Mouse (Mus musculus) heart, postnatal 0 days (tissue): ENCODE measurements around the gene Prss16. TPM values are rescaled to one million over a fixed set of nuclear protein-coding genes. Genes with fewer than 3 reads are reported as not detected.

Source experiments
- ATAC-seq: fragments of 200-750 bp; cut with Nextera tagmentation; 2 replicates; pipeline ENCODE4 v1.8.0; 2017; ENCODE audit warnings: low read depth, moderate number of reproducible peaks, moderate library complexity; ENCODE audit not compliant: insufficient read depth
- DNase-seq: peaks from one replicate; pipeline ENCODE4 v3.0.0-alpha.2; 2016; ENCODE audit warnings: low spot score
- H3K27ac ChIP-seq: fragments of 300-500 bp; sonication (generic); 2 replicates; pipeline ENCODE4 v1.5.1; 2014; ENCODE audit warnings: low read depth, mild to moderate bottlenecking
- H3K27me3 ChIP-seq: fragments of 300-500 bp; sonication (generic); 2 replicates; pipeline ENCODE4 v1.6.1; 2014; ENCODE audit warnings: low read length, mixed read lengths; ENCODE audit not compliant: control insufficient read depth, insufficient read depth
- H3K36me3 ChIP-seq: fragments of 300-500 bp; sonication (generic); replicated peaks from 2 replicates; pipeline ENCODE4 v1.6.1; 2014; ENCODE audit warnings: low read length, mixed read lengths; ENCODE audit not compliant: control insufficient read depth, insufficient read depth
- H3K4me1 ChIP-seq: fragments of 300-500 bp; sonication (generic); 2 replicates; pipeline ENCODE4 v1.6.1; 2014; ENCODE audit warnings: antibody characterized with exemption; ENCODE audit not compliant: control insufficient read depth, insufficient read depth
- H3K4me2 ChIP-seq: fragments of 300-500 bp; sonication (generic); 2 replicates; pipeline ENCODE4 v1.6.1; 2014; ENCODE audit warnings: low read depth, mild to moderate bottlenecking, low read length, moderate library complexity
- H3K4me3 ChIP-seq: fragments of 300-500 bp; sonication (generic); 2 replicates; pipeline ENCODE4 v1.5.1; 2014; ENCODE audit warnings: low read depth, low read length
- H3K9ac ChIP-seq: fragments of 300-500 bp; sonication (generic); replicated peaks from 2 replicates; pipeline ENCODE4 v1.6.1; 2014; ENCODE audit warnings: low read depth, low read length, mixed read lengths
- H3K9me3 ChIP-seq: fragments of 300-500 bp; sonication (generic); replicated peaks from 2 replicates; pipeline ENCODE4 v1.6.1; 2016; ENCODE audit warnings: low read length; ENCODE audit not compliant: control insufficient read depth
- CTCF ChIP-seq: IDR thresholded peaks from 2 replicates; pipeline ENCODE4 v1.5.1; 2016; ENCODE audit warnings: antibody characterized with exemption, control low read depth, low read depth
- EP300 ChIP-seq: IDR thresholded peaks from 2 replicates; pipeline ENCODE4 v1.6.1; 2016; ENCODE audit warnings: antibody characterized with exemption, low read depth
- WGBS: fragments of 180-500 bp; shearing (Covaris S2); extraction: QIAGEN DNeasy Blood & Tissue Kit; methylation state at CpG from one replicate; pipeline ENCODE4 v1.1.7; 2014; 5-methylcytosine and 5-hydroxymethylcytosine counted together
- microRNA-seq: library from miRNA; unstranded; fragments of <30 nt; microRNA quantifications from one replicate; pipeline ENCODE4, GENCODE M21; 2016
- polyA plus RNA-seq: library from polyadenylated mRNA; unstranded; fragments of >200 nt; fragmentation: Nextera tagmentation; extraction: Ambion mirVana; gene quantifications from 2 replicates; pipeline ENCODE4 v1.2.1, GENCODE M21; 2015
- total RNA-seq: library from RNA; depleted of rRNA; stranded (reverse); fragments of >200 nt; gene quantifications from 2 replicates; pipeline ENCODE4 v1.2.3, GENCODE M21; 2014; ENCODE audit warnings: low replicate concordance; rRNA removed

Prss16 gene
- total and polyA plus RNA-seq, 2 experiments from 2014 or later, result 0.05 TPM; not detected in 1

DNA sequence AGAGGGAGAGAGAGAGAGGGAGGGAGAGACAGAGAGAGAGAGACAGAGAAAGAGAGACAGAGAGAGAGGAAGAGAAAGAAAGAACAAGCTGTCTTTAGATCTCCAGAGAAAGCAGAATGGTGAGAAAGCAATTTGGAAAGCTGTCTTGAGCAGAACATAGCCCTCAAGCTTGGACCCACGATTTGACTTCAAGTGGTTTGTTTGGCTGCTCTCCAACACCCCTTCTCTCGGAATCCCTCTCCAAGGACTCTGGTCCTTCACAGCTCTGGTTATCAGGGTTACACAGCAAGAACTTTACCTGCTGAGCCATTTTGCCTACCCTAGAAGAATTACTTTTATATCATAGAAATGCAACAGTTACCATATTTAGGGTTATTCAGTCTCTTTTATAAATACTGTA, 39.7 kb downstream of the Prss16 start:
- TF ChIP-seq CTCF (no peak), EP300 (no peak)
- Histone ChIP-seq H3K4me1 (no peaks in the 10 kb centered on the region), H3K36me3 (no peaks in the 10 kb centered on the region), H3K27ac (no peak overlapping the region), H3K27me3 (no peaks in the 10 kb centered on the region), H3K9me3 (0 out of 2 replicates have a peak, but pooled peaks cover 3% of the 10 kb centered on the region), H3K4me2 (no peak overlapping the region), H3K9ac (no peak overlapping the region), H3K4me3 (no peak overlapping the region)
- no peak for DNase-seq
- ATAC-seq, result no peak
- WGBS, result 15% methylated on average over 2 of the region's 2 CpGs

DNA sequence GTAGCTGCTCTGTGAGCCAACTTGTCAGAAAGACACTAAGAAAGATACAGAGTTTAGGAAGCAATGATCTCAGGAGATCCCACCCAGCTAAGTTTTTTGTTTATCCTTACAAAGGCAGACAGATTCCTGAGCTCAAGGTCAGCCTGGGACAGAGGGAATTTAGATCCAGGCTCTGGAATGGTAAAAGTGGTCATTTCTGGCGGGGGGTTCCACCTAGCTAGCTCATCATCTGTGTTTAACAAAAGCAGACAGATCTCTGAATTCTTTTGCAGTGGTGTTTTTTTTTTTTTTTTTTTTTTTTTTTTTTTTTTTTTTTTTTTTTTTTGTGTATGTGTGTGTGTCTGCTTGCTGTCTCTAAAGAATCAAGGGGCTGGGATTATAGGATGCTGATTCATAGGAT, 40.3 kb downstream of the Prss16 start:
- TF ChIP-seq EP300, result no peak
- no peak for TF ChIP-seq CTCF
- Histone ChIP-seq H3K9me3 (0 out of 2 replicates have a peak, but pooled peaks cover 3% of the 10 kb centered on the region), H3K4me1 (no peaks in the 10 kb centered on the region), H3K27me3 (no peaks in the 10 kb centered on the region), H3K4me2 (no peak overlapping the region), H3K9ac (no peak overlapping the region), H3K36me3 (no peaks in the 10 kb centered on the region), H3K27ac (no peak overlapping the region), H3K4me3 (no peak overlapping the region)
- 43% methylated on average over 1 of the region's 1 CpGs for WGBS
- no peak for DNase-seq
- no peak for ATAC-seq

Small RNA genes lying within 50 kb of the gene (microRNA-seq; reads per million reads assigned to microRNA genes)
- gene Gm44390, result not detected
- gene Gm44486, result not detected

Other genes with a start within 250 kb of the Prss16 start
- gene Hist1h1b, start 229.1 kb downstream of the Prss16 start, total RNA-seq, result 356 and 550 TPM in 2 replicates
- 4.7 and 5.4 TPM in 2 replicates for gene Hist1h1b, start 229.1 kb downstream of the Prss16 start, polyA plus RNA-seq
- gene Hist1h3i, start 226.4 kb downstream of the Prss16 start, total RNA-seq, result 602 and 1,805 TPM in 2 replicates
- gene Hist1h3i, start 226.4 kb downstream of the Prss16 start, polyA plus RNA-seq, result 21.5 and 25.8 TPM in 2 replicates
- gene Hist1h2an, start 222.5 kb downstream of the Prss16 start, total RNA-seq, result 677 and 1,354 TPM in 2 replicates
- gene Hist1h2an, start 222.5 kb downstream of the Prss16 start, polyA plus RNA-seq, result 1.8 and 3.3 TPM in 2 replicates
- gene Hist1h2bp, start 222.3 kb downstream of the Prss16 start, total RNA-seq, result 250 and 332 TPM in 2 replicates
- gene Hist1h2bp, start 222.3 kb downstream of the Prss16 start, polyA plus RNA-seq, result 0.34 and 0.55 TPM in 2 replicates
- gene Hist1h2bq, start 199.5 kb downstream of the Prss16 start, total RNA-seq, result 1,204 and 1,722 TPM in 2 replicates
- 5.6 and 6.3 TPM in 2 replicates for gene Hist1h2bq, start 199.5 kb downstream of the Prss16 start, polyA plus RNA-seq
- not detected in 2 replicates for gene Hist1h2ao, start 199.3 kb downstream of the Prss16 start, total RNA-seq
- not detected in 2 replicates for gene Hist1h2ao, start 199.3 kb downstream of the Prss16 start, polyA plus RNA-seq
- gene Hist1h4m, start 198.0 kb downstream of the Prss16 start, total RNA-seq, result 1.1 and 2.7 TPM in 2 replicates
- not detected in 2 replicates for gene Hist1h4m, start 198.0 kb downstream of the Prss16 start, polyA plus RNA-seq
- 3,661 and 3,822 TPM in 2 replicates for gene Hist1h4n, start 177.5 kb downstream of the Prss16 start, total RNA-seq
- 2.0 and 2.4 TPM in 2 replicates for gene Hist1h4n, start 177.5 kb downstream of the Prss16 start, polyA plus RNA-seq
- 1,615 and 1,927 TPM in 2 replicates for gene Hist1h2ap, start 176.2 kb downstream of the Prss16 start, total RNA-seq
- gene Hist1h2ap, start 176.2 kb downstream of the Prss16 start, polyA plus RNA-seq, result 664 and 726 TPM in 2 replicates
- 929 and 1,160 TPM in 2 replicates for gene Hist1h2br, start 176.0 kb downstream of the Prss16 start, total RNA-seq
- gene Hist1h2br, start 176.0 kb downstream of the Prss16 start, polyA plus RNA-seq, result 5.2 and 6.5 TPM in 2 replicates
- 1.1 and 1.7 TPM in 2 replicates for gene Zfp184, start 64.6 kb downstream of the Prss16 start, total RNA-seq
- 2.1 and 2.6 TPM in 2 replicates for gene Zfp184, start 64.6 kb downstream of the Prss16 start, polyA plus RNA-seq
- gene Pom121l2, start 28.5 kb downstream of the Prss16 start, total RNA-seq, result not detected in 2 replicates
- not detected in 2 replicates for gene Pom121l2, start 28.5 kb downstream of the Prss16 start, polyA plus RNA-seq
- gene Hist1h2ah, start 25.8 kb upstream of the Prss16 start, total RNA-seq, result 48.9 and 128 TPM in 2 replicates
- 1.9 TPM in 1 of 2 replicates, not detected in the other for gene Hist1h2ah, start 25.8 kb upstream of the Prss16 start, polyA plus RNA-seq
- 563 and 573 TPM in 2 replicates for gene Hist1h2bk, start 26.1 kb upstream of the Prss16 start, total RNA-seq
- gene Hist1h2bk, start 26.1 kb upstream of the Prss16 start, polyA plus RNA-seq, result 0.34 TPM in 1 of 2 replicates, not detected in the other
- gene Hist1h4i, start 31.6 kb upstream of the Prss16 start, total RNA-seq, result 29.3 and 34.1 TPM in 2 replicates
- gene Hist1h4i, start 31.6 kb upstream of the Prss16 start, polyA plus RNA-seq, result 4.0 and 4.2 TPM in 2 replicates
- 658 and 1,026 TPM in 2 replicates for gene Hist1h2ag, start 33.2 kb upstream of the Prss16 start, total RNA-seq
- gene Hist1h2ag, start 33.2 kb upstream of the Prss16 start, polyA plus RNA-seq, result 7.6 and 7.9 TPM in 2 replicates
- gene Hist1h2bj, start 33.5 kb upstream of the Prss16 start, total RNA-seq, result 1,225 and 1,316 TPM in 2 replicates
- gene Hist1h2bj, start 33.5 kb upstream of the Prss16 start, polyA plus RNA-seq, result 1.7 and 3.1 TPM in 2 replicates
- not detected in 2 replicates for gene Vmn1r188, start 74.7 kb upstream of the Prss16 start, total RNA-seq
- gene Vmn1r188, start 74.7 kb upstream of the Prss16 start, polyA plus RNA-seq, result not detected in 2 replicates
- not detected in 2 replicates for gene Vmn1r189, start 96.1 kb upstream of the Prss16 start, total RNA-seq
- gene Vmn1r189, start 96.1 kb upstream of the Prss16 start, polyA plus RNA-seq, result not detected in 2 replicates
- gene Vmn1r191, start 174.2 kb upstream of the Prss16 start, total RNA-seq, result not detected in 2 replicates
- gene Vmn1r191, start 174.2 kb upstream of the Prss16 start, polyA plus RNA-seq, result not detected in 2 replicates
- not detected in 2 replicates for gene Vmn1r192, start 181.4 kb upstream of the Prss16 start, total RNA-seq
- not detected in 2 replicates for gene Vmn1r192, start 181.4 kb upstream of the Prss16 start, polyA plus RNA-seq
- gene Vmn1r193, start 213.4 kb upstream of the Prss16 start, total RNA-seq, result not detected in 2 replicates
- gene Vmn1r193, start 213.4 kb upstream of the Prss16 start, polyA plus RNA-seq, result not detected in 2 replicates
- not detected in 2 replicates for gene Vmn1r194, start 234.5 kb upstream of the Prss16 start, total RNA-seq
- gene Vmn1r194, start 234.5 kb upstream of the Prss16 start, polyA plus RNA-seq, result not detected in 2 replicates